Mouse (Mus musculus): ENCODE measurements around the gene Asic4. TPM values are rescaled to one million over a fixed set of nuclear protein-coding genes. Genes with fewer than 3 reads are reported as not detected.

Asic4 gene
- total RNA-seq, 4 experiments from 2014 or later = 21.5 to 26.7 (median 25.1) TPM

GRCm38 (mm10) chr1:75501905-75502304 lies 51.7 kb downstream of the Asic4 start:
- no peak for DNase-seq (ENCODE audit: low spot score in 2 of 2)

- no peak for DNase-seq (ENCODE audit: low spot score in 2 of 2)
Observed at GRCm38 (mm10) chr1:75502945-75503650, 52.9 kb downstream of the Asic4 start.

GRCm38 (mm10) chr1:75503651-75503980 lies 53.4 kb downstream of the Asic4 start:
- DNase-seq (ENCODE audit: low spot score in 2 of 2) = no peak

GRCm38 (mm10) chr1:75504256-75505045 lies 54.2 kb downstream of the Asic4 start:
- no peak for DNase-seq (ENCODE audit: low spot score in 2 of 2)

- DNase-seq (ENCODE audit: low spot score in 2 of 2) = peak; percentile 70 to 84
Observed at GRCm38 (mm10) chr1:75505159-75505955, 55.1 kb downstream of the Asic4 start.

GRCm38 (mm10) chr1:75505956-75506831 lies 56.0 kb downstream of the Asic4 start, which contains the start of gene Obsl1:
Gene Obsl1, minus strand, starts transcription at chr1:75506452.
- DNase-seq (ENCODE audit: low spot score in 2 of 2) = peak in 1 of 2 experiments; percentile 37

- DNase-seq (ENCODE audit: low spot score in 2 of 2) = no peak
Observed at GRCm38 (mm10) chr1:75507006-75507405, 56.8 kb downstream of the Asic4 start, which contains the start of gene Inha. Gene Inha, plus strand, starts transcription at chr1:75507077.

GRCm38 (mm10) chr1:75509586-75509985 lies 59.4 kb downstream of the Asic4 start:
- DNase-seq (ENCODE audit: low spot score in 2 of 2) = no peak

- no peak for DNase-seq (ENCODE audit: low spot score in 2 of 2)
Observed at GRCm38 (mm10) chr1:75510154-75510553, 59.9 kb downstream of the Asic4 start.

GRCm38 (mm10) chr1:75511437-75512210 lies 61.4 kb downstream of the Asic4 start:
- no peak for DNase-seq (ENCODE audit: low spot score in 2 of 2)

GRCm38 (mm10) chr1:75512550-75512949 lies 62.3 kb downstream of the Asic4 start:
- DNase-seq (ENCODE audit: low spot score in 2 of 2) = no peak

GRCm38 (mm10) chr1:75516703-75517380 lies 66.6 kb downstream of the Asic4 start:
- DNase-seq (ENCODE audit: low spot score in 2 of 2) = no peak

GRCm38 (mm10) chr1:75517984-75518383 lies 67.7 kb downstream of the Asic4 start:
- no peak for DNase-seq (ENCODE audit: low spot score in 2 of 2)

- DNase-seq (ENCODE audit: low spot score in 2 of 2) = no peak
Observed at GRCm38 (mm10) chr1:75518427-75518826, 68.2 kb downstream of the Asic4 start.

- DNase-seq (ENCODE audit: low spot score in 2 of 2) = no peak
Observed at GRCm38 (mm10) chr1:75519576-75519975, 69.3 kb downstream of the Asic4 start.

- peak; percentile 91 to 92 for DNase-seq (ENCODE audit: low spot score in 2 of 2)
Observed at GRCm38 (mm10) chr1:75521321-75522031, 71.2 kb downstream of the Asic4 start, which contains the start of gene Stk11ip. Gene Stk11ip, plus strand, starts transcription at chr1:75521529.

All from left cerebral cortex, adult 8-10 months (tissue).